Mouse (Mus musculus): ENCODE data around the gene Ddn. TPM values are rescaled to one million over a fixed set of nuclear protein-coding genes. Genes with fewer than 3 reads are reported as not detected.
A peak's percentile ranks its signal among the peaks of the same experiment; 100 is the strongest.

Ddn gene
- polyA plus RNA-seq, 1 experiment from 2014 or later: 0.66 TPM

- H3K27me3 ChIP-seq: peaks cover 67% of the 10 kb centered on the region
- H3K4me1 ChIP-seq (replicated peaks): peaks cover 36% of the 10 kb centered on the region
- 32% methylated on average over 6 of the region's 6 CpGs for WGBS
- no peak overlapping the region for H3K4me2 ChIP-seq
- no peak overlapping the region for H3K9ac ChIP-seq
- H3K36me3 ChIP-seq: no peaks in the 10 kb centered on the region
- H3K9me3 ChIP-seq (replicated peaks): no peaks in the 10 kb centered on the region
- ATAC-seq (replicated peaks; ENCODE audit: insufficient number of reproducible peaks, insufficient read depth, low FRiP score, low read depth): no peak
- no peak overlapping the region for H3K27ac ChIP-seq
- H3K4me3 ChIP-seq: no peak overlapping the region
Observed at GRCm38 (mm10) chr15:98781166-98781565, 28.1 kb downstream of the Ddn start.

GRCm38 (mm10) chr15:98780573-98780972 is 28.7 kb downstream of the Ddn start:
- peaks cover 41% of the 10 kb centered on the region for H3K4me1 ChIP-seq (replicated peaks)
- no peaks in the 10 kb centered on the region for H3K36me3 ChIP-seq
- ATAC-seq (replicated peaks; ENCODE audit: insufficient number of reproducible peaks, insufficient read depth, low FRiP score, low read depth): no peak; the same call in 1 of the 2 replicates
- H3K27me3 ChIP-seq: peaks cover 70% of the 10 kb centered on the region
- no peak overlapping the region for H3K9ac ChIP-seq
- WGBS: 6% methylated on average over 13 of the region's 13 CpGs
- no peak overlapping the region for H3K4me3 ChIP-seq
- no peaks in the 10 kb centered on the region for H3K9me3 ChIP-seq (replicated peaks)
- no peak overlapping the region for H3K4me2 ChIP-seq
- H3K27ac ChIP-seq: no peak overlapping the region

- H3K4me3 ChIP-seq: no peak overlapping the region
Observed at GRCm38 (mm10) chr15:98780075-98780474, 29.2 kb downstream of the Ddn start.

GRCm38 (mm10) chr15:98778806-98779205 is 30.5 kb downstream of the Ddn start:
- Histone ChIP-seq H3K4me1 (replicated peaks) (peaks cover 45% of the 10 kb centered on the region), H3K27me3 (peaks cover 88% of the 10 kb centered on the region), H3K27ac (no peak overlapping the region), H3K36me3 (no peaks in the 10 kb centered on the region), H3K9ac (no peak overlapping the region), H3K9me3 (replicated peaks) (no peaks in the 10 kb centered on the region), H3K4me3 (peak overlapping the region; percentile 39; the same call in 1 of the 2 replicates), H3K4me2 (peak overlapping the region; percentile 66; the same call in 1 of the 2 replicates)
- no peak for ATAC-seq (replicated peaks; ENCODE audit: insufficient number of reproducible peaks, insufficient read depth, low FRiP score, low read depth)
- 5% methylated on average over 6 of the region's 11 CpGs for WGBS

More at GRCm38 (mm10) chr15:98780075-98780474, 29.2 kb downstream of the Ddn start:
- no peak for ATAC-seq (replicated peaks; ENCODE audit: insufficient number of reproducible peaks, insufficient read depth, low FRiP score, low read depth)
- no peak overlapping the region for H3K27ac ChIP-seq
- 11% methylated on average over 8 of the region's 8 CpGs for WGBS
- H3K9ac ChIP-seq: no peak overlapping the region
- H3K36me3 ChIP-seq: no peaks in the 10 kb centered on the region
- peaks cover 75% of the 10 kb centered on the region for H3K27me3 ChIP-seq
- H3K4me1 ChIP-seq (replicated peaks): peaks cover 41% of the 10 kb centered on the region
- H3K4me2 ChIP-seq: no peak overlapping the region
- no peaks in the 10 kb centered on the region for H3K9me3 ChIP-seq (replicated peaks)

- 2% methylated on average over 25 of the region's 25 CpGs for WGBS
- Histone ChIP-seq H3K27ac (no peak overlapping the region), H3K4me3 (peak overlapping the region; percentile 39), H3K4me2 (peak overlapping the region; percentile 66), H3K27me3 (peaks cover 93% of the 10 kb centered on the region), H3K9me3 (replicated peaks) (no peaks in the 10 kb centered on the region), H3K4me1 (replicated peaks) (peaks cover 46% of the 10 kb centered on the region), H3K9ac (0 out of 2 replicates have a peak overlapping the region, but pooled peaks have one; percentile 31), H3K36me3 (no peaks in the 10 kb centered on the region)
- ATAC-seq (replicated peaks; ENCODE audit: insufficient number of reproducible peaks, insufficient read depth, low FRiP score, low read depth): no peak
Observed at GRCm38 (mm10) chr15:98778191-98778770, 31.0 kb downstream of the Ddn start.

GRCm38 (mm10) chr15:98777762-98778161 is 31.5 kb downstream of the Ddn start, which contains the start of gene Wnt10b:
Gene Wnt10b (minus strand): TSS chr15:98778150.
- Histone ChIP-seq H3K4me3 (peak within 1 kb of the TSS; percentile 39), H3K9me3 (replicated peaks) (no peaks in the 10 kb centered on the region), H3K36me3 (no peaks in the 10 kb centered on the region), H3K4me2 (peak within 1 kb of the TSS; percentile 66), H3K27me3 (peaks cover 98% of the 10 kb centered on the region), H3K27ac (no peak within 1 kb of the TSS), H3K4me1 (replicated peaks) (peaks cover 51% of the 10 kb centered on the region), H3K9ac (peak within 1 kb of the TSS; percentile 31; the same call in 1 of the 2 replicates)
- no peak for ATAC-seq (replicated peaks; ENCODE audit: insufficient number of reproducible peaks, insufficient read depth, low FRiP score, low read depth)
- under 1% methylated on average over 33 of the region's 33 CpGs for WGBS

GRCm38 (mm10) chr15:98777005-98777616 is 32.2 kb downstream of the Ddn start:
- no peaks in the 10 kb centered on the region for H3K36me3 ChIP-seq
- peak overlapping the region; percentile 39 for H3K4me3 ChIP-seq
- peak overlapping the region; percentile 66 for H3K4me2 ChIP-seq
- no peak for ATAC-seq (replicated peaks; ENCODE audit: insufficient number of reproducible peaks, insufficient read depth, low FRiP score, low read depth)
- no peak overlapping the region for H3K27ac ChIP-seq
- H3K9me3 ChIP-seq (replicated peaks): no peaks in the 10 kb centered on the region
- peaks cover 58% of the 10 kb centered on the region for H3K4me1 ChIP-seq (replicated peaks)
- 4% methylated on average over 19 of the region's 19 CpGs for WGBS
- H3K27me3 ChIP-seq: peaks cover 100% of the 10 kb centered on the region
- H3K9ac ChIP-seq: no peak overlapping the region

GRCm38 (mm10) chr15:98776280-98777004 is 32.8 kb downstream of the Ddn start:
- peak overlapping the region; percentile 28 for H3K9ac ChIP-seq
- WGBS: 2% methylated on average over 62 of the region's 62 CpGs
- peak overlapping the region; percentile 66 for H3K4me2 ChIP-seq
- no peaks in the 10 kb centered on the region for H3K36me3 ChIP-seq
- peak; percentile 69 for ATAC-seq (replicated peaks; ENCODE audit: insufficient number of reproducible peaks, insufficient read depth, low FRiP score, low read depth)
- no peaks in the 10 kb centered on the region for H3K9me3 ChIP-seq (replicated peaks)
- no peak overlapping the region for H3K27ac ChIP-seq
- peaks cover 62% of the 10 kb centered on the region for H3K4me1 ChIP-seq (replicated peaks)
- peak overlapping the region; percentile 39 for H3K4me3 ChIP-seq
- H3K27me3 ChIP-seq: peaks cover 100% of the 10 kb centered on the region

GRCm38 (mm10) chr15:98775533-98775932 is 33.8 kb downstream of the Ddn start:
- no peak overlapping the region for H3K27ac ChIP-seq
- H3K4me2 ChIP-seq: no peak overlapping the region
- peaks cover 99% of the 10 kb centered on the region for H3K27me3 ChIP-seq
- no peaks in the 10 kb centered on the region for H3K9me3 ChIP-seq (replicated peaks)
- 11% methylated on average over 5 of the region's 5 CpGs for WGBS
- no peak overlapping the region for H3K4me3 ChIP-seq
- no peaks in the 10 kb centered on the region for H3K36me3 ChIP-seq
- ATAC-seq (replicated peaks; ENCODE audit: insufficient number of reproducible peaks, insufficient read depth, low FRiP score, low read depth): no peak
- no peak overlapping the region for H3K9ac ChIP-seq
- peaks cover 61% of the 10 kb centered on the region for H3K4me1 ChIP-seq (replicated peaks)

- Histone ChIP-seq H3K4me2 (no peak overlapping the region), H3K27me3 (peaks cover 98% of the 10 kb centered on the region)
Observed at GRCm38 (mm10) chr15:98774096-98774495, 35.2 kb downstream of the Ddn start.

GRCm38 (mm10) chr15:98772511-98773211 is 36.6 kb downstream of the Ddn start:
- Histone ChIP-seq H3K4me3 (peak overlapping the region; percentile 48), H3K27ac (no peak overlapping the region), H3K9me3 (replicated peaks) (no peaks in the 10 kb centered on the region), H3K36me3 (no peaks in the 10 kb centered on the region), H3K4me2 (peak overlapping the region; percentile 76), H3K4me1 (replicated peaks) (peaks cover 41% of the 10 kb centered on the region), H3K27me3 (peaks cover 93% of the 10 kb centered on the region), H3K9ac (peak overlapping the region; percentile 50)
- 3% methylated on average over 36 of the region's 36 CpGs for WGBS
- no peak for ATAC-seq (replicated peaks; ENCODE audit: insufficient number of reproducible peaks, insufficient read depth, low FRiP score, low read depth)

More at GRCm38 (mm10) chr15:98774096-98774495, 35.2 kb downstream of the Ddn start:
- H3K27ac ChIP-seq: no peak overlapping the region
- H3K9ac ChIP-seq: peak overlapping the region; percentile 25
- no peak for ATAC-seq (replicated peaks; ENCODE audit: insufficient number of reproducible peaks, insufficient read depth, low FRiP score, low read depth)
- H3K36me3 ChIP-seq: no peaks in the 10 kb centered on the region
- peaks cover 55% of the 10 kb centered on the region for H3K4me1 ChIP-seq (replicated peaks)
- H3K4me3 ChIP-seq: no peak overlapping the region
- 21% methylated on average over 15 of the region's 15 CpGs for WGBS
- H3K9me3 ChIP-seq (replicated peaks): no peaks in the 10 kb centered on the region

Data from heart, embryonic 15.5 days (tissue).